Comparison of ENCODE assay signal across 8 mouse cellular contexts in genomic region chr3:96262216-96262875, GRCm38 (mm10). TPM values are rescaled to one million over a fixed set of nuclear protein-coding genes. Genes with fewer than 3 reads are reported as not detected.
DNase-seq lines count a peak whose midpoint lies in the region; ATAC-seq and TF ChIP-seq lines count a peak whose summit lies in the region.

No protein-coding gene starts in this region.

- peak overlapping the region; percentile 58 for H3K4me3 ChIP-seq in heart, embryonic 13.5 days
- H3K4me3 ChIP-seq in liver, embryonic 12.5 days: peak overlapping the region; percentile 58
- peak overlapping the region; percentile 65 for H3K4me3 ChIP-seq in stomach, postnatal 0 days (ENCODE audit: low read depth, low read length)

- peak; percentile 24; the same call in 1 of the 2 replicates for TF ChIP-seq POLR2A in brain, embryonic 14.5 days (IDR thresholded peaks at IDR 0.05; ENCODE audit: borderline replicate concordance, extremely low read depth, insufficient read depth, insufficient read length, poor library complexity, severe bottlenecking)

- DNase-seq in CD4-positive helper T cell, adult 2 months (ENCODE audit: low read depth, low spot score): peak; percentile 81
- peak; percentile 94 for DNase-seq in brain, embryonic 14.5 days (ENCODE audit: low read depth)
- peak; percentile 86 for DNase-seq in kidney, postnatal 10 days
- peak; percentile 73 to 75 for DNase-seq in natural killer cell, adult 2 months (ENCODE audit: low spot score in 2 of 2)
- peak; percentile 80 for DNase-seq in stomach, postnatal 0 days (ENCODE audit: low spot score)

- peaks cover 31% of the 10 kb centered on the region for H3K4me1 ChIP-seq in heart, embryonic 13.5 days
- H3K4me1 ChIP-seq in liver, embryonic 12.5 days: peaks cover 58% of the 10 kb centered on the region
- 0 out of 2 replicates have a peak, but pooled peaks cover 2% of the 10 kb centered on the region for H3K4me1 ChIP-seq in stomach, postnatal 0 days (replicated peaks; ENCODE audit: control insufficient read depth, insufficient read depth)

- peak overlapping the region; percentile 85 for H3K4me2 ChIP-seq in heart, embryonic 13.5 days
- H3K4me2 ChIP-seq in liver, embryonic 12.5 days: peak overlapping the region; percentile 74
- peak overlapping the region; percentile 65 for H3K4me2 ChIP-seq in stomach, postnatal 0 days (replicated peaks; ENCODE audit: low read depth)

- under 1% methylated on average over 19 of the region's 19 CpGs for WGBS in heart, embryonic 13.5 days
- 2% methylated on average over 19 of the region's 19 CpGs for WGBS in liver, embryonic 12.5 days (ENCODE audit: insufficient replicate concordance)
- 2% methylated on average over 19 of the region's 19 CpGs for WGBS in stomach, postnatal 0 days

- peak overlapping the region; percentile 94 for H3K9ac ChIP-seq in heart, embryonic 13.5 days
- peak overlapping the region; percentile 84 for H3K9ac ChIP-seq in liver, embryonic 12.5 days
- peak overlapping the region; percentile 83 for H3K9ac ChIP-seq in stomach, postnatal 0 days (ENCODE audit: low read length)

- TF ChIP-seq EP300 in stomach, postnatal 0 days (optimal IDR thresholded peaks at IDR 0.05): no peak

- peak overlapping the region; percentile 96 for H3K27ac ChIP-seq in heart, embryonic 13.5 days (replicated peaks)
- H3K27ac ChIP-seq in liver, embryonic 12.5 days: peak overlapping the region; percentile 98
- H3K27ac ChIP-seq in stomach, postnatal 0 days (replicated peaks): peak overlapping the region; percentile 98

- no peaks in the 10 kb centered on the region for H3K36me3 ChIP-seq in heart, embryonic 13.5 days
- H3K36me3 ChIP-seq in liver, embryonic 12.5 days: no peaks in the 10 kb centered on the region
- H3K36me3 ChIP-seq in stomach, postnatal 0 days (ENCODE audit: control insufficient read depth, insufficient read depth, low read length): no peaks in the 10 kb centered on the region

- peak; percentile 79 for ATAC-seq in erythroid progenitor cell, adult 5-6 weeks (replicated peaks; ENCODE audit: low FRiP score, poor library complexity, severe bottlenecking)
- ATAC-seq in heart, embryonic 13.5 days (ENCODE audit: extremely low read depth, insufficient number of reproducible peaks, low FRiP score, low TSS enrichment): peak; percentile 81
- peak; percentile 76 for ATAC-seq in liver, embryonic 12.5 days
- ATAC-seq in stomach, postnatal 0 days (ENCODE audit: low FRiP score, low TSS enrichment): peak; percentile 86

- TF ChIP-seq CTCF in brain, embryonic 14.5 days (IDR thresholded peaks at IDR 0.05; ENCODE audit: borderline replicate concordance, extremely low read depth, insufficient read depth, insufficient read length): no peak
- TF ChIP-seq CTCF in stomach, postnatal 0 days (IDR thresholded peaks at IDR 0.05; ENCODE audit: low read depth): no peak

- H3K27me3 ChIP-seq in heart, embryonic 13.5 days (replicated peaks): no peaks in the 10 kb centered on the region
- H3K27me3 ChIP-seq in liver, embryonic 12.5 days (replicated peaks): no peaks in the 10 kb centered on the region
- H3K27me3 ChIP-seq in stomach, postnatal 0 days (ENCODE audit: control insufficient read depth, insufficient read depth, low read length): no peaks in the 10 kb centered on the region

- H3K9me3 ChIP-seq in heart, embryonic 13.5 days: no peaks in the 10 kb centered on the region
- H3K9me3 ChIP-seq in liver, embryonic 12.5 days (replicated peaks): no peaks in the 10 kb centered on the region
- no peaks in the 10 kb centered on the region for H3K9me3 ChIP-seq in stomach, postnatal 0 days (ENCODE audit: control insufficient read depth, low read length)

RNA-seq across cellular contexts. Expression of gene Hist2h4, which starts 0.8 kb away (rescaled TPM):
- 5.9 and 7.0 TPM in 2 replicates for polyA plus RNA-seq in brain, embryonic 14.5 days (2012; rRNA removed)
- total RNA-seq in erythroid progenitor cell, adult 5-6 weeks (2015; ENCODE audit: low replicate concordance): 928 and 1,194 TPM in 2 replicates
- total RNA-seq in erythroid progenitor cell, adult 5-6 weeks (2017; ENCODE audit: low replicate concordance): 316 and 543 TPM in 2 replicates
- 3.9 and 5.4 TPM in 2 replicates for polyA plus RNA-seq in heart, embryonic 13.5 days (2015; fragmentation: Nextera tagmentation; extraction: Ambion mirVana)
- polyA plus RNA-seq in liver, embryonic 12.5 days (2016; fragmentation: Nextera tagmentation; extraction: Ambion mirVana): 27.0 and 29.3 TPM in 2 replicates
- 5.4 and 9.8 TPM in 2 replicates for polyA plus RNA-seq in stomach, postnatal 0 days (2015; fragmentation: Nextera tagmentation; extraction: Ambion mirVana)

RNA-seq across cellular contexts. Expression of gene Hist2h3b, which starts 6.1 kb away (rescaled TPM):
- 76.5 and 89.8 TPM in 2 replicates for polyA plus RNA-seq in brain, embryonic 14.5 days (2012; rRNA removed)
- 2,922 and 3,470 TPM in 2 replicates for total RNA-seq in erythroid progenitor cell, adult 5-6 weeks (2015; ENCODE audit: low replicate concordance)
- total RNA-seq in erythroid progenitor cell, adult 5-6 weeks (2017; ENCODE audit: low replicate concordance): 1,426 and 2,043 TPM in 2 replicates
- 28.3 and 29.4 TPM in 2 replicates for polyA plus RNA-seq in heart, embryonic 13.5 days (2015; fragmentation: Nextera tagmentation; extraction: Ambion mirVana)
- polyA plus RNA-seq in liver, embryonic 12.5 days (2016; fragmentation: Nextera tagmentation; extraction: Ambion mirVana): 99.1 and 113 TPM in 2 replicates
- polyA plus RNA-seq in stomach, postnatal 0 days (2015; fragmentation: Nextera tagmentation; extraction: Ambion mirVana): 16.4 and 34.4 TPM in 2 replicates

RNA-seq across cellular contexts. Expression of gene Hist2h2bb, which starts 7.2 kb away (rescaled TPM):
- 9.3 and 14.5 TPM in 2 replicates for polyA plus RNA-seq in brain, embryonic 14.5 days (2012; rRNA removed)
- total RNA-seq in erythroid progenitor cell, adult 5-6 weeks (2015; ENCODE audit: low replicate concordance): 4,676 and 5,120 TPM in 2 replicates
- 18,393 and 25,698 TPM in 2 replicates for total RNA-seq in erythroid progenitor cell, adult 5-6 weeks (2017; ENCODE audit: low replicate concordance)
- polyA plus RNA-seq in heart, embryonic 13.5 days (2015; fragmentation: Nextera tagmentation; extraction: Ambion mirVana): 3.3 and 5.9 TPM in 2 replicates
- polyA plus RNA-seq in liver, embryonic 12.5 days (2016; fragmentation: Nextera tagmentation; extraction: Ambion mirVana): 23.6 and 31.6 TPM in 2 replicates
- polyA plus RNA-seq in stomach, postnatal 0 days (2015; fragmentation: Nextera tagmentation; extraction: Ambion mirVana): 3.8 and 5.5 TPM in 2 replicates

RNA-seq across cellular contexts. Expression of gene Hist2h3c1, which starts 15.9 kb away (rescaled TPM):
- not detected in 2 replicates for polyA plus RNA-seq in brain, embryonic 14.5 days (2012; rRNA removed)
- total RNA-seq in erythroid progenitor cell, adult 5-6 weeks (2015; ENCODE audit: low replicate concordance): 79.3 and 122 TPM in 2 replicates
- 53.9 and 62.7 TPM in 2 replicates for total RNA-seq in erythroid progenitor cell, adult 5-6 weeks (2017; ENCODE audit: low replicate concordance)
- 0.24 and 0.46 TPM in 2 replicates for polyA plus RNA-seq in heart, embryonic 13.5 days (2015; fragmentation: Nextera tagmentation; extraction: Ambion mirVana)
- 2.7 and 3.0 TPM in 2 replicates for polyA plus RNA-seq in liver, embryonic 12.5 days (2016; fragmentation: Nextera tagmentation; extraction: Ambion mirVana)
- 0.44 and 1.2 TPM in 2 replicates for polyA plus RNA-seq in stomach, postnatal 0 days (2015; fragmentation: Nextera tagmentation; extraction: Ambion mirVana)

RNA-seq across cellular contexts. Expression of gene Hist2h2aa1, which starts 17.0 kb away (rescaled TPM):
- polyA plus RNA-seq in brain, embryonic 14.5 days (2012; rRNA removed): 90.6 and 97.0 TPM in 2 replicates
- total RNA-seq in erythroid progenitor cell, adult 5-6 weeks (2015; ENCODE audit: low replicate concordance): not detected in 2 replicates
- 13,356 and 26,437 TPM in 2 replicates for total RNA-seq in erythroid progenitor cell, adult 5-6 weeks (2017; ENCODE audit: low replicate concordance)
- polyA plus RNA-seq in heart, embryonic 13.5 days (2015; fragmentation: Nextera tagmentation; extraction: Ambion mirVana): 10.6 and 16.1 TPM in 2 replicates
- polyA plus RNA-seq in liver, embryonic 12.5 days (2016; fragmentation: Nextera tagmentation; extraction: Ambion mirVana): 23.9 and 29.2 TPM in 2 replicates
- 81.4 and 98.7 TPM in 2 replicates for polyA plus RNA-seq in stomach, postnatal 0 days (2015; fragmentation: Nextera tagmentation; extraction: Ambion mirVana)

Comparison
In these comparisons a context has a peak if more than half of its experiments do, and no peak if none do; other contexts are left out.
1. Peak in every context shown above with its lines: DNase-seq, ATAC-seq, H3K4me3 ChIP-seq and H3K27ac ChIP-seq.